Mouse (Mus musculus): ENCODE results near the gene Clec3b. TPM values are rescaled to one million over a fixed set of nuclear protein-coding genes. Genes with fewer than 3 reads are reported as not detected.

The Clec3b gene
- total RNA-seq, 1 experiment: not detected

DNA sequence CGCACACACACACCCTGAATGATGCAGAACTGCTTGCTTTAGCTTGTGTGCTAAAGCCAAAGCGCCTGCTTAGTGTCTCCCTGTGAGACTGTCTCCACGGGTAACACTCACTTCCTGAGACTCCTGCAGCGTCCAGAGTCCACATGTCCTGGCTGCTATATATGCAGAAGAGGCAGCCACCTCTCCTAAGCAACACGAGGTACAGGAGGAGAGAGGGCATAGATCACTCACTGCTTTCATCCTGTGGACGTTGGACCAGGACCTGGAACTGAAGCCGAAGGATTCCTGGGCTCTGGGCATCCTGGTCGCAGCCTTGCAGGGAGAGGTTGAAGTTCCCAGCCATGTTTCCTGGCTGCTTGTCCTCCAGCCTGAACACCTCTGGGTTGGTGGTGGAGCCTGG lies 32.5 kb downstream of the Clec3b start:
- in situ Hi-C loops (cut with MboI; ENCODE audit: low sequenced_read_pairs in 2 of 2, unreplicated experiment in 2 of 2): no loop called here
- TF ChIP-seq ZC3H11A (IDR thresholded peaks at IDR 0.05; ENCODE audit: borderline replicate concordance, low read depth, low read length) (no peak), MAFK (IDR thresholded peaks at IDR 0.05; ENCODE audit: insufficient read depth, low read depth, low read length) (no peak), HCFC1 (IDR thresholded peaks at IDR 0.05; ENCODE audit: borderline replicate concordance, insufficient read depth, low read length) (no peak), CHD2 (IDR thresholded peaks at IDR 0.05; ENCODE audit: low read depth, low read length) (no peak), ZNF384 (IDR thresholded peaks at IDR 0.05; ENCODE audit: low read depth, low read length) (no peak)
- Histone ChIP-seq H3K9me3 (ENCODE audit: control insufficient read depth, insufficient read depth, low read depth, low read length) (no peaks in the 10 kb centered on the region), H3K9ac (ENCODE audit: insufficient read depth, low read depth, low read length, poor library complexity, severe bottlenecking) (no peak overlapping the region), H3K4me3 (ENCODE audit: insufficient read depth in 1 of 2, low read depth in 1 of 2, low read length in 2 of 2, poor library complexity in 1 of 2, severe bottlenecking in 1 of 2) (no peak overlapping the region), H3K27ac (ENCODE audit: insufficient read depth, low read depth, low read length, poor library complexity, severe bottlenecking) (no peak overlapping the region), H3K36me3 (ENCODE audit: control insufficient read depth, insufficient read depth, low read length, poor library complexity, severe bottlenecking) (peaks cover 3% of the 10 kb centered on the region; the same call in 1 of the 2 replicates), H3K4me1 (ENCODE audit: control insufficient read depth in 2 of 2, insufficient read depth in 2 of 2, low read length in 2 of 2, poor library complexity in 1 of 2) (no peaks in the 10 kb centered on the region)
- no peak for DNase-seq (ENCODE audit: low read depth, low spot score)

DNA sequence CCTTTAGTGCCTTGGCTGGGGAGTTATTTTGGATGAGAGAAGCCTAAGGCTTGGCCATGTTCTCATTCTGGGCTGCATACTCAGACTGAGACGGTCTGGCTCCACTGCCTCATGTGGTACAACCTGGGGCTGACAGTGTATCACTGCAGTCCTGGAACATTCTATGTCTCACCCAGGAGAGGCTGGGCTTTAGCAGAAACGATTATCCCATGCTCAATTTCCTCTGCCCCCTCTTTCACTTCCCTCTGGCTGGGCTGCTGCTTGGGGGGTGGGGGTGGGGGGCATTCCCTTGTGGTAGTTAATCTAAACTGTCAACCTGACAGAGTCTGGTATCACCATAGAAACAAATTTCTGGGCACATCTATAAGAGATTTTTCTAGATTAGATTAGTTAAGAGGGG lies 34.8 kb downstream of the Clec3b start:
- no peak for TF ChIP-seq ZC3H11A (IDR thresholded peaks at IDR 0.05; ENCODE audit: borderline replicate concordance, low read depth, low read length)

DNA sequence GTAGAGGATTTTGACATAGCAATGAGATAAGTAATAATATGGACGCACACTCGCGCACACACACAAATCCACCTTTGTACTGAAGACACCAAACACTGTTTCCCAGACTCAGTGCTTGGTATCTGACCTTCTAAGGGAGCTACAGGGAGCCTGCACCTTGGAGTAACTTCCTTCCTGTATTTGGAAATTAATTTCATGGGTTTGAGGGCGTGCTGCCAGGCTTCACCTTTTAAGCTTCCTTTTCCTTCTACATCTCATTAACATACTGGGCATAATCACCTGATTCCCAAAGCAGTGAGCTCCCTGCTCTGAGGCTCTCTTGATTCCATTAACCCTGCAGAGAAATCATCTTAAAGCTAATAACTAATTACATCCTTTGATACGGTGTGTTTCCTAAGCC lies 35.4 kb downstream of the Clec3b start:
- Histone ChIP-seq H3K4me1 (ENCODE audit: control insufficient read depth in 2 of 2, insufficient read depth in 2 of 2, low read length in 2 of 2, poor library complexity in 1 of 2) (no peaks in the 10 kb centered on the region), H3K9me3 (ENCODE audit: control insufficient read depth, insufficient read depth, low read depth, low read length) (peaks cover 7% of the 10 kb centered on the region; the same call in 1 of the 2 replicates), H3K9ac (ENCODE audit: insufficient read depth, low read depth, low read length, poor library complexity, severe bottlenecking) (no peak overlapping the region), H3K27ac (ENCODE audit: insufficient read depth, low read depth, low read length, poor library complexity, severe bottlenecking) (no peak overlapping the region), H3K36me3 (ENCODE audit: control insufficient read depth, insufficient read depth, low read length, poor library complexity, severe bottlenecking) (peaks cover 3% of the 10 kb centered on the region; the same call in 1 of the 2 replicates), H3K4me3 (ENCODE audit: insufficient read depth in 1 of 2, low read depth in 1 of 2, low read length in 2 of 2, poor library complexity in 1 of 2, severe bottlenecking in 1 of 2) (no peak overlapping the region)
- TF ChIP-seq ZNF384 (IDR thresholded peaks at IDR 0.05; ENCODE audit: low read depth, low read length) (no peak), HCFC1 (IDR thresholded peaks at IDR 0.05; ENCODE audit: borderline replicate concordance, insufficient read depth, low read length) (no peak), MAFK (IDR thresholded peaks at IDR 0.05; ENCODE audit: insufficient read depth, low read depth, low read length) (no peak), CHD2 (IDR thresholded peaks at IDR 0.05; ENCODE audit: low read depth, low read length) (no peak), ZC3H11A (IDR thresholded peaks at IDR 0.05; ENCODE audit: borderline replicate concordance, low read depth, low read length) (no peak)
- in situ Hi-C loops (cut with MboI; ENCODE audit: low sequenced_read_pairs in 2 of 2, unreplicated experiment in 2 of 2): no loop called here
- no peak for DNase-seq (ENCODE audit: low read depth, low spot score)

More for the DNA sequence above, 34.8 kb downstream of the Clec3b start:
- no peak overlapping the region for H3K27ac ChIP-seq (ENCODE audit: insufficient read depth, low read depth, low read length, poor library complexity, severe bottlenecking)
- peaks cover 3% of the 10 kb centered on the region; the same call in 1 of the 2 replicates for H3K36me3 ChIP-seq (ENCODE audit: control insufficient read depth, insufficient read depth, low read length, poor library complexity, severe bottlenecking)
- H3K4me1 ChIP-seq (ENCODE audit: control insufficient read depth in 2 of 2, insufficient read depth in 2 of 2, low read length in 2 of 2, poor library complexity in 1 of 2): no peaks in the 10 kb centered on the region
- in situ Hi-C loops (cut with MboI; ENCODE audit: low sequenced_read_pairs in 2 of 2, unreplicated experiment in 2 of 2): no loop called here
- H3K4me3 ChIP-seq (ENCODE audit: insufficient read depth in 1 of 2, low read depth in 1 of 2, low read length in 2 of 2, poor library complexity in 1 of 2, severe bottlenecking in 1 of 2): no peak overlapping the region
- no peak for DNase-seq (ENCODE audit: low read depth, low spot score)
- H3K9me3 ChIP-seq (ENCODE audit: control insufficient read depth, insufficient read depth, low read depth, low read length): peaks cover 6% of the 10 kb centered on the region; the same call in 1 of the 2 replicates
- H3K9ac ChIP-seq (ENCODE audit: insufficient read depth, low read depth, low read length, poor library complexity, severe bottlenecking): no peak overlapping the region

DNA sequence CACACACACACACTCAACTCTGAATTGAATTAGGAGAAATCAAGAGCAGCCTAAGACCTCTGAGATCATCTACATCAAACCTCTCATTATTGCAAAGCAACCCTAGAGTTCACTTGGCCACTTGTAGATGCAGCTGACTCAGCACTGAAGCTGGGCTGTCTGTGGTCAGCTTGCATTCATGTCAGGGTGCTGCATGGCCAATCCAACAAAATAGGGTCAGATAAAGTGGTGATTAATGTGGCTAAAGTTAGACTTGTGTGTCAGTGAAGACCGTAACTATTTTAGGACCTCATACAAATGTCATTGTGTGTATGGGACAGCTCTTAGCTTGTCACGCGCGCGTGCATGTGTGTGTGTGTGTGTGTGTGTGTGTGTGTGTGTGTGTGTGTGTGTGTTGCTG lies 36.8 kb downstream of the Clec3b start:
- no peak overlapping the region for H3K9ac ChIP-seq (ENCODE audit: insufficient read depth, low read depth, low read length, poor library complexity, severe bottlenecking)
- in situ Hi-C loops (cut with MboI; ENCODE audit: low sequenced_read_pairs in 2 of 2, unreplicated experiment in 2 of 2): no loop called here
- H3K4me3 ChIP-seq (ENCODE audit: insufficient read depth in 1 of 2, low read depth in 1 of 2, low read length in 2 of 2, poor library complexity in 1 of 2, severe bottlenecking in 1 of 2): no peak overlapping the region

DNA sequence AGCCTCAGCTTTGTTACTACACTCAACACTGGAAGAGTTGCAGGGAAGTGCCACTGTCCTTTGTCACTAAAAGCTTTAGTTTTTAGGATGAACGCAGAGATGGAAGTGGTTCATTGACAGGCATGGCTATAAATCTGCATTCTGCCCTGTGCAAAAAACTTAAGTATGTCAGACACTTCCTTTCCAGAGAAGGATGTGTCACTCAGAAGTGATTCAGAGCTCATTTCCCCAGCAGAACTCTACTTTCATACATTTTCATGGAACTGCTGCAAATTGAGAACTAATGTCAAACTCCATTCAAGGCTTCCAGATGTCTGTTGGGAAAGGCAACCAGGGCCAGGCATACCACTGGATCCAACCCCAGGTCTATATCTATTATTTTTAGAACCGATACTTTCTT lies 37.5 kb downstream of the Clec3b start:
- DNase-seq (ENCODE audit: low read depth, low spot score): no peak
- H3K36me3 ChIP-seq (ENCODE audit: control insufficient read depth, insufficient read depth, low read length, poor library complexity, severe bottlenecking): peaks cover 1% of the 10 kb centered on the region; the same call in 1 of the 2 replicates
- no peak overlapping the region for H3K9ac ChIP-seq (ENCODE audit: insufficient read depth, low read depth, low read length, poor library complexity, severe bottlenecking)
- in situ Hi-C loops (cut with MboI; ENCODE audit: low sequenced_read_pairs in 2 of 2, unreplicated experiment in 2 of 2): no loop called here
- no peaks in the 10 kb centered on the region for H3K4me1 ChIP-seq (ENCODE audit: control insufficient read depth in 2 of 2, insufficient read depth in 2 of 2, low read length in 2 of 2, poor library complexity in 1 of 2)
- H3K4me3 ChIP-seq (ENCODE audit: insufficient read depth in 1 of 2, low read depth in 1 of 2, low read length in 2 of 2, poor library complexity in 1 of 2, severe bottlenecking in 1 of 2): no peak overlapping the region
- H3K9me3 ChIP-seq (ENCODE audit: control insufficient read depth, insufficient read depth, low read depth, low read length): peaks cover 7% of the 10 kb centered on the region; the same call in 1 of the 2 replicates
- TF ChIP-seq MAFK (IDR thresholded peaks at IDR 0.05; ENCODE audit: insufficient read depth, low read depth, low read length): no peak
- TF ChIP-seq ZC3H11A (IDR thresholded peaks at IDR 0.05; ENCODE audit: borderline replicate concordance, low read depth, low read length): no peak
- no peak for TF ChIP-seq HCFC1 (IDR thresholded peaks at IDR 0.05; ENCODE audit: borderline replicate concordance, insufficient read depth, low read length)
- no peak for TF ChIP-seq ZNF384 (IDR thresholded peaks at IDR 0.05; ENCODE audit: low read depth, low read length)
- no peak for TF ChIP-seq CHD2 (IDR thresholded peaks at IDR 0.05; ENCODE audit: low read depth, low read length)
- H3K27ac ChIP-seq (ENCODE audit: insufficient read depth, low read depth, low read length, poor library complexity, severe bottlenecking): no peak overlapping the region

More for the DNA sequence above, 36.8 kb downstream of the Clec3b start:
- peaks cover 7% of the 10 kb centered on the region; the same call in 1 of the 2 replicates for H3K9me3 ChIP-seq (ENCODE audit: control insufficient read depth, insufficient read depth, low read depth, low read length)
- DNase-seq (ENCODE audit: low read depth, low spot score): no peak
- H3K27ac ChIP-seq (ENCODE audit: insufficient read depth, low read depth, low read length, poor library complexity, severe bottlenecking): no peak overlapping the region
- peaks cover 3% of the 10 kb centered on the region; the same call in 1 of the 2 replicates for H3K36me3 ChIP-seq (ENCODE audit: control insufficient read depth, insufficient read depth, low read length, poor library complexity, severe bottlenecking)
- TF ChIP-seq ZC3H11A (IDR thresholded peaks at IDR 0.05; ENCODE audit: borderline replicate concordance, low read depth, low read length) (no peak), MAFK (IDR thresholded peaks at IDR 0.05; ENCODE audit: insufficient read depth, low read depth, low read length) (no peak), HCFC1 (IDR thresholded peaks at IDR 0.05; ENCODE audit: borderline replicate concordance, insufficient read depth, low read length) (no peak), CHD2 (IDR thresholded peaks at IDR 0.05; ENCODE audit: low read depth, low read length) (no peak), ZNF384 (IDR thresholded peaks at IDR 0.05; ENCODE audit: low read depth, low read length) (no peak)
- no peaks in the 10 kb centered on the region for H3K4me1 ChIP-seq (ENCODE audit: control insufficient read depth in 2 of 2, insufficient read depth in 2 of 2, low read length in 2 of 2, poor library complexity in 1 of 2)
